Mouse (Mus musculus) C2C12 (cell line): Measurements from ENCODE around the gene Pex12.

Source experiments
- CTCF ChIP-seq: IDR thresholded peaks from one replicate; pipeline ENCODE4 v1.5.1; 2011; ENCODE audit not compliant: control insufficient read depth, insufficient read depth, insufficient read length
- MAX ChIP-seq: IDR thresholded peaks from one replicate; pipeline ENCODE4 v1.6.1; 2011; ENCODE audit warnings: mild to moderate bottlenecking, control low read depth
- MYOG ChIP-seq: IDR thresholded peaks from one replicate; pipeline ENCODE4 v1.6.1; 2011; ENCODE audit not compliant: control insufficient read depth, insufficient read length; ENCODE audit errors: extremely low read depth
- USF1 ChIP-seq: IDR thresholded peaks from one replicate; pipeline ENCODE4 v1.6.1; 2011; ENCODE audit warnings: low read depth, mild to moderate bottlenecking, control low read depth, moderate library complexity

DNA sequence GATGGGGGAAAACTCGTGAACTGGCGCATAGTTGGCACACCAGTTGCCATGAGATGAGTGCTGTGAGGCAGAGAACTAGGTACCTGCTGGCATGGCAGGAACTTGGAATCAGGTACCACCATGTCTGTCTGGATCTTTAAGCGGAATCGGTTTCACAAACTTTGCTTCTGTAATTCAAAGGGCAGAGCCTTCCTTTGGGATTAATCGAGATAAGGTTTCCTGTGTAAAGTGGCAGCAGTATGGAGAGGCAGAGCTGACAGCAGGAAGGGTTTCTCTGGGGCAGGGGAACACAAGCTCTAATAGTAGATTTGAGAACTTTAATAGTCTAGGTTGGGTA lies 10.2 kb downstream of the Pex12 start:
- TF ChIP-seq CTCF (no peak), USF1 (no peak), MAX (no peak), MYOG (no peak)
